Mouse (Mus musculus) hindbrain, embryonic 11.5 days (tissue): ENCODE data around the gene Polr3h. TPM values are rescaled to one million over a fixed set of nuclear protein-coding genes. Genes with fewer than 3 reads are reported as not detected.

Source experiments
- ATAC-seq: fragments of 200-750 bp; cut with Nextera tagmentation; 2 replicates; pipeline ENCODE4 v1.8.0; 2017; ENCODE audit warnings: mild to moderate bottlenecking, moderate TSS enrichment, moderate library complexity; ENCODE audit not compliant: low FRiP score
- DNase-seq: peaks from one replicate; pipeline ENCODE4 v3.0.0-alpha.2; 2015; ENCODE audit warnings: low spot score
- H3K27ac ChIP-seq: fragments of 300-500 bp; sonication (generic); 2 replicates; pipeline ENCODE4 v1.5.1; 2014; ENCODE audit warnings: mild to moderate bottlenecking, low read depth, low read length
- H3K27me3 ChIP-seq: fragments of 300-500 bp; sonication (generic); 2 replicates; pipeline ENCODE4 v1.6.1; 2014; ENCODE audit warnings: mild to moderate bottlenecking, low read length, moderate library complexity, mixed read lengths; ENCODE audit not compliant: control insufficient read depth, insufficient read depth
- H3K36me3 ChIP-seq: fragments of 300-500 bp; sonication (generic); 2 replicates; pipeline ENCODE4 v1.6.1; 2014; ENCODE audit warnings: mild to moderate bottlenecking, low read length, moderate library complexity, mixed read lengths; ENCODE audit not compliant: control insufficient read depth, insufficient read depth
- H3K4me1 ChIP-seq: fragments of 300-500 bp; sonication (generic); replicated peaks from 2 replicates; pipeline ENCODE4 v1.6.1; 2014; ENCODE audit warnings: low read length, mixed read lengths; ENCODE audit not compliant: control insufficient read depth, insufficient read depth
- H3K4me2 ChIP-seq: fragments of 300-500 bp; sonication (generic); replicated peaks from 2 replicates; pipeline ENCODE4 v1.6.1; 2014; ENCODE audit warnings: mild to moderate bottlenecking, low read depth, low read length
- H3K4me3 ChIP-seq: fragments of 300-500 bp; sonication (generic); 2 replicates; pipeline ENCODE4 v1.5.1; 2014; ENCODE audit warnings: low read depth, low read length
- H3K9ac ChIP-seq: fragments of 300-500 bp; sonication (generic); 2 replicates; pipeline ENCODE4 v1.6.1; 2014; ENCODE audit warnings: low read depth, low read length
- H3K9me3 ChIP-seq: fragments of 300-500 bp; sonication (generic); 2 replicates; pipeline ENCODE4 v1.6.1; 2016; ENCODE audit warnings: low read length; ENCODE audit not compliant: control insufficient read depth
- WGBS: fragments of 180-500 bp; shearing (Covaris S2); extraction: QIAGEN DNeasy Blood & Tissue Kit; methylation state at CpG from one replicate; pipeline ENCODE4 v1.1.7; 2014; 5-methylcytosine and 5-hydroxymethylcytosine counted together
- polyA plus RNA-seq: library from polyadenylated mRNA; unstranded; fragments of >200 nt; fragmentation: Nextera tagmentation; extraction: Ambion mirVana; gene quantifications from 2 replicates; pipeline ENCODE4 v1.2.1, GENCODE M21; 2014

The Polr3h gene
- polyA plus RNA-seq, 1 experiment from 2014 or later, result 66.2 TPM

GRCm38 (mm10) chr15:81954151-81954583 is 28.1 kb upstream of the Polr3h start:
- H3K9ac ChIP-seq, result no peak overlapping the region
- no peak overlapping the region for H3K4me2 ChIP-seq
- no peak overlapping the region for H3K27ac ChIP-seq
- no peaks in the 10 kb centered on the region for H3K4me1 ChIP-seq
- DNase-seq (no peak), ATAC-seq (no peak)
- H3K4me3 ChIP-seq, result no peak overlapping the region
- WGBS, result 96% methylated on average over 9 of the region's 9 CpGs
- H3K36me3 ChIP-seq, result 0 out of 2 replicates have a peak, but pooled peaks cover 2% of the 10 kb centered on the region
- no peaks in the 10 kb centered on the region for H3K27me3 ChIP-seq
- H3K9me3 ChIP-seq, result no peaks in the 10 kb centered on the region

GRCm38 (mm10) chr15:81952310-81952709 is 26.3 kb upstream of the Polr3h start:
- Histone ChIP-seq H3K9ac (no peak overlapping the region), H3K36me3 (0 out of 2 replicates have a peak, but pooled peaks cover 2% of the 10 kb centered on the region), H3K4me3 (no peak overlapping the region), H3K4me2 (no peak overlapping the region), H3K27ac (no peak overlapping the region), H3K4me1 (no peaks in the 10 kb centered on the region), H3K27me3 (no peaks in the 10 kb centered on the region), H3K9me3 (no peaks in the 10 kb centered on the region)
- DNase-seq, result no peak
- WGBS, result 84% methylated on average over 4 of the region's 4 CpGs
- no peak for ATAC-seq

GRCm38 (mm10) chr15:81951159-81951558 is 25.1 kb upstream of the Polr3h start:
- H3K4me3 ChIP-seq, result no peak overlapping the region
- no peak overlapping the region for H3K27ac ChIP-seq
- H3K4me1 ChIP-seq, result no peaks in the 10 kb centered on the region
- H3K9me3 ChIP-seq, result no peaks in the 10 kb centered on the region
- DNase-seq (no peak), ATAC-seq (no peak)
- H3K9ac ChIP-seq, result no peak overlapping the region
- H3K4me2 ChIP-seq, result no peak overlapping the region
- H3K36me3 ChIP-seq, result 0 out of 2 replicates have a peak, but pooled peaks cover 2% of the 10 kb centered on the region
- H3K27me3 ChIP-seq, result no peaks in the 10 kb centered on the region
- WGBS, result 92% methylated on average over 9 of the region's 9 CpGs

- Histone ChIP-seq H3K9me3 (no peaks in the 10 kb centered on the region), H3K4me1 (no peaks in the 10 kb centered on the region), H3K9ac (no peak overlapping the region), H3K27ac (no peak overlapping the region), H3K36me3 (0 out of 2 replicates have a peak, but pooled peaks cover 2% of the 10 kb centered on the region), H3K4me2 (no peak overlapping the region), H3K4me3 (no peak overlapping the region), H3K27me3 (no peaks in the 10 kb centered on the region)
- no peak for ATAC-seq
- no peak for DNase-seq
- 90% methylated on average over 5 of the region's 5 CpGs for WGBS
These were observed 24.7 kb upstream of the Polr3h start for GRCm38 (mm10) chr15:81950716-81951115.

- H3K9ac ChIP-seq, result no peak overlapping the region
- H3K36me3 ChIP-seq, result 0 out of 2 replicates have a peak, but pooled peaks cover 2% of the 10 kb centered on the region
- H3K4me2 ChIP-seq, result no peak overlapping the region
- no peaks in the 10 kb centered on the region for H3K27me3 ChIP-seq
- DNase-seq, result no peak
- WGBS, result 70% methylated on average over 11 of the region's 11 CpGs
- H3K4me1 ChIP-seq, result no peaks in the 10 kb centered on the region
- no peak overlapping the region for H3K4me3 ChIP-seq
- no peak for ATAC-seq
- H3K27ac ChIP-seq, result no peak overlapping the region
- no peaks in the 10 kb centered on the region for H3K9me3 ChIP-seq
These were observed 23.6 kb upstream of the Polr3h start for GRCm38 (mm10) chr15:81949476-81950131.

GRCm38 (mm10) chr15:81949076-81949475 is 23.0 kb upstream of the Polr3h start:
- DNase-seq (no peak), ATAC-seq (no peak)
- Histone ChIP-seq H3K4me3 (no peak overlapping the region), H3K9me3 (no peaks in the 10 kb centered on the region), H3K4me2 (no peak overlapping the region), H3K9ac (no peak overlapping the region), H3K4me1 (no peaks in the 10 kb centered on the region), H3K27ac (no peak overlapping the region), H3K36me3 (0 out of 2 replicates have a peak, but pooled peaks cover 2% of the 10 kb centered on the region), H3K27me3 (no peaks in the 10 kb centered on the region)
- 86% methylated on average over 10 of the region's 10 CpGs for WGBS

GRCm38 (mm10) chr15:81943176-81943749 is 17.2 kb upstream of the Polr3h start:
- H3K27ac ChIP-seq, result peak overlapping the region; percentile 53; the same call in 1 of the 2 replicates
- H3K27me3 ChIP-seq, result no peaks in the 10 kb centered on the region
- H3K9me3 ChIP-seq, result no peaks in the 10 kb centered on the region
- H3K36me3 ChIP-seq, result no peaks in the 10 kb centered on the region
- WGBS, result 8% methylated on average over 9 of the region's 9 CpGs
- ATAC-seq (peak; percentile 89), DNase-seq (peak; percentile 76)
- no peak overlapping the region for H3K4me3 ChIP-seq
- no peak overlapping the region for H3K9ac ChIP-seq
- H3K4me2 ChIP-seq, result peak overlapping the region; percentile 15; the same call in 1 of the 2 replicates
- no peaks in the 10 kb centered on the region for H3K4me1 ChIP-seq

GRCm38 (mm10) chr15:81941010-81941409 is 15.0 kb upstream of the Polr3h start:
- 94% methylated on average over 2 of the region's 2 CpGs for WGBS
- ATAC-seq (no peak), DNase-seq (no peak)
- no peak overlapping the region for H3K27ac ChIP-seq
- H3K4me3 ChIP-seq, result no peak overlapping the region
- no peaks in the 10 kb centered on the region for H3K9me3 ChIP-seq
- H3K36me3 ChIP-seq, result no peaks in the 10 kb centered on the region
- no peak overlapping the region for H3K4me2 ChIP-seq
- no peak overlapping the region for H3K9ac ChIP-seq
- no peaks in the 10 kb centered on the region for H3K27me3 ChIP-seq
- peaks cover 12% of the 10 kb centered on the region; the same call in 1 of the 2 replicates for H3K4me1 ChIP-seq

GRCm38 (mm10) chr15:81940219-81940618 is 14.2 kb upstream of the Polr3h start:
- DNase-seq (no peak), ATAC-seq (no peak)
- no peak overlapping the region for H3K4me2 ChIP-seq
- H3K4me3 ChIP-seq, result no peak overlapping the region
- no peaks in the 10 kb centered on the region for H3K27me3 ChIP-seq
- no peak overlapping the region for H3K9ac ChIP-seq
- H3K9me3 ChIP-seq, result no peaks in the 10 kb centered on the region
- no peaks in the 10 kb centered on the region for H3K36me3 ChIP-seq
- 94% methylated on average over 5 of the region's 5 CpGs for WGBS
- peaks cover 12% of the 10 kb centered on the region; the same call in 1 of the 2 replicates for H3K4me1 ChIP-seq
- no peak overlapping the region for H3K27ac ChIP-seq
